In genomic region chrX:163164810-163165209, GRCm38 (mm10) we compare ENCODE assay signal across 26 mouse cellular contexts.
DNase-seq lines count a peak whose midpoint lies in the region; ATAC-seq and TF ChIP-seq lines count a peak whose summit lies in the region.
"Had no signal": no experiment of that assay in that cellular context is flagged by ENCODE, and none has a peak within 500 bp of the region (broad histone marks: within the 10 kb centered on the region; RNA-seq: fewer than 3 reads in every experiment).

No protein-coding gene starts in this region.

- H3K27me3 ChIP-seq in lung, embryonic 14.5 days (ENCODE audit: insufficient read depth, low read length) = no peaks in the 10 kb centered on the region
- H3K27me3 ChIP-seq in cerebellum, adult 2 months (ENCODE audit: control insufficient read depth, insufficient read depth, low read length) = no peaks in the 10 kb centered on the region
- H3K27me3 ChIP-seq: embryonic facial prominence, embryonic 12.5 days; forebrain, embryonic 15.5 days; heart, embryonic 13.5 days had no signal

- ATAC-seq in lung, embryonic 14.5 days (ENCODE audit: insufficient read depth) = no peak
- peak; percentile 43; the same call in 1 of the 2 replicates for ATAC-seq in megakaryocyte, adult 5-6 weeks (ENCODE audit: poor library complexity, severe bottlenecking)
- ATAC-seq: activated CD4-positive, CD25-positive, alpha-beta regulatory T cell, adult 4 months; forebrain, embryonic 15.5 days; hindbrain, postnatal 0 days; inflammation-experienced regulatory T-cells, adult 6 months had no signal

- H3K27ac ChIP-seq in lung, embryonic 14.5 days (ENCODE audit: low read depth) = no peak overlapping the region
- no peak overlapping the region for H3K27ac ChIP-seq in cerebellum, adult 2 months (ENCODE audit: insufficient read depth, low read length)
- H3K27ac ChIP-seq: embryonic facial prominence, embryonic 12.5 days; embryonic facial prominence, embryonic 15.5 days; forebrain, embryonic 15.5 days; heart, adult 2 months; heart, embryonic 10.5 days; heart, embryonic 13.5 days; hindbrain, embryonic 14.5 days; hindbrain, postnatal 0 days had no signal

- H3K36me3 ChIP-seq in lung, embryonic 14.5 days (ENCODE audit: insufficient read depth) = no peaks in the 10 kb centered on the region
- H3K36me3 ChIP-seq: embryonic facial prominence, embryonic 12.5 days; embryonic facial prominence, embryonic 15.5 days; forebrain, embryonic 15.5 days; heart, embryonic 10.5 days; heart, embryonic 13.5 days had no signal

- TF ChIP-seq POLR2A in cerebellum, adult 2 months (IDR thresholded peaks at IDR 0.05; ENCODE audit: borderline replicate concordance, insufficient read depth, low read length) = no peak

- WGBS in lung, embryonic 14.5 days = 75% methylated on average over 2 of the region's 2 CpGs
- WGBS in cerebellum, adult 2 months = 100% methylated on average over 2 of the region's 2 CpGs

- H3K4me2 ChIP-seq in lung, embryonic 14.5 days = no peak overlapping the region
- H3K4me2 ChIP-seq: embryonic facial prominence, embryonic 12.5 days; embryonic facial prominence, embryonic 15.5 days; forebrain, embryonic 15.5 days; heart, embryonic 13.5 days; hindbrain, embryonic 14.5 days had no signal

- DNase-seq in lung, embryonic 14.5 days = peak; percentile 1
- no peak for DNase-seq in lung, postnatal 10 days
- peak; percentile 28 for DNase-seq in lung, postnatal 25 days (ENCODE audit: low spot score)
- no peak for DNase-seq in lung, postnatal 4 days
- DNase-seq in cerebellum, adult 2 months = no peak
- DNase-seq: adrenal gland, adult 8-10 months; adrenal gland, postnatal 25 days; B cell, adult 2 months; cerebellum, adult 11-12 months; cerebellum, adult 9-10 months; cerebellum, postnatal 14 days; gastrocnemius, postnatal 10 days; gastrocnemius, postnatal 36 days; heart, adult 2 months; heart, postnatal 14 days; heart, postnatal 4 days had no signal

- no peaks in the 10 kb centered on the region for H3K9me3 ChIP-seq in lung, embryonic 14.5 days (ENCODE audit: low read depth, low read length)
- H3K9me3 ChIP-seq: embryonic facial prominence, embryonic 12.5 days; embryonic facial prominence, embryonic 15.5 days; forebrain, embryonic 15.5 days; heart, embryonic 10.5 days; heart, embryonic 13.5 days had no signal

- H3K4me1 ChIP-seq in lung, embryonic 14.5 days (ENCODE audit: insufficient read depth) = no peaks in the 10 kb centered on the region
- no peaks in the 10 kb centered on the region for H3K4me1 ChIP-seq in cerebellum, adult 2 months (ENCODE audit: control insufficient read depth, insufficient read depth, low read length)
- H3K4me1 ChIP-seq: embryonic facial prominence, embryonic 12.5 days; embryonic facial prominence, embryonic 15.5 days; forebrain, embryonic 15.5 days; heart, embryonic 10.5 days; heart, embryonic 13.5 days had no signal

- no peak overlapping the region for H3K4me3 ChIP-seq in lung, embryonic 14.5 days (ENCODE audit: low read depth, low read length)
- H3K4me3 ChIP-seq in cerebellum, adult 2 months (replicated peaks; ENCODE audit: insufficient read depth, low read depth, low read length) = no peak overlapping the region
- H3K4me3 ChIP-seq: embryonic facial prominence, embryonic 12.5 days; embryonic facial prominence, embryonic 15.5 days; forebrain, embryonic 15.5 days; heart, adult 2 months; heart, embryonic 10.5 days; heart, embryonic 13.5 days had no signal

- H3K9ac ChIP-seq in lung, embryonic 14.5 days = no peak overlapping the region
- H3K9ac ChIP-seq: embryonic facial prominence, embryonic 12.5 days; embryonic facial prominence, embryonic 15.5 days; forebrain, embryonic 15.5 days; heart, embryonic 13.5 days; hindbrain, embryonic 14.5 days had no signal

- TF ChIP-seq CTCF in lung, embryonic 14.5 days (IDR thresholded peaks at IDR 0.05; ENCODE audit: low read depth) = no peak
- TF ChIP-seq CTCF in cerebellum, adult 2 months (IDR thresholded peaks at IDR 0.05; ENCODE audit: borderline replicate concordance, insufficient read depth, low read depth, low read length) = no peak

Comparison
In these comparisons a context has a peak if more than half of its experiments do, and no peak if none do; other contexts are left out.
1. DNase-seq: peak in lung, embryonic 14.5 days (single experiment) and lung, postnatal 25 days (single experiment); none in lung, postnatal 10 days (single experiment), lung, postnatal 4 days (0 of 2) and cerebellum, adult 2 months (0 of 2).